Mouse (Mus musculus) induced T-regulatory cell, adult 2 months (primary cell): ENCODE measurements around the gene Jmjd6.
"Not testable (repeated sequence)": the region's sequence is repeated elsewhere in the genome, so short reads cannot be mapped to it uniquely, and the experiment has no call there.

Experiments
- DNase-seq: peaks from one replicate; pipeline ENCODE4 v3.0.0-alpha.2; 2012; ENCODE audit warnings: low read depth

The Jmjd6 gene

DNA sequence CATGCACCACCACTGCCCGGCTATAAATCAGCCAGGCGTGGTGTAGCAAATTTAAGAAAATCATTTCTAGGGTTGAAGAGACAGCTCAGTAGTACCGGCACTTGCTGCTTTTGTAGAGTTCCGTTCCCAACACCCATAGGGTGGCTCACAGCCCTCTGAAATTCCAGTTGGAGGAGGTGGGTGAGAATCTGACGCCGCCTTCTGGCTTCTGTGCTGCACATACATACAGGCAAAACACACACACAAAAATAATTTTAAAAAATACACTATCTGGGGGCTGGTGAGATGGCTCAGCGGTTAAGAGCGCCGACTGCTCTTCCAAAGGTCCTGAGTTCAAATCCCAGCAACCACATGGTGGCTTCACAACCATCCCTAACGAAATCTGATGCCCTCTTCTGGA, 19.4 kb downstream of the Jmjd6 start:
- DNase-seq = not testable (repeated sequence)

DNA sequence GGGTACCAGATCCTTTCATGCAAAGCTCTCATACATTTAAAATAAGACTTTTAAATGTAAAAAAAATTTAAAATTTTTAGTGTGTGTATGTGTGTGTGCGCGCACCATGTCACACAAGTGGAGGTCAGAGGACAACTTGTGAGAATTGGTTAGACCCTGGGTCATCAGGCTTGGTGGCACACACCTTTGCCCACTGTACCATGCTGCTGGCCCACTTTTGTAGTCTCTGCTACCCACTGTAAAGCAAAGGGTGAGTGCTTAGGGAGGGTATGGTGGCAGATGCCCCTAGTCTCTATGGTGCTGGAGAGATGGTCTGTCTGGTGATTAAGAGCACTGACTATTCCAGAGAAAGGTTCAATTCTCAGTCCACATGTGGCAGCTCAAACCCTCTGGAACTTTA, 20.0 kb downstream of the Jmjd6 start:
- no peak for DNase-seq

DNA sequence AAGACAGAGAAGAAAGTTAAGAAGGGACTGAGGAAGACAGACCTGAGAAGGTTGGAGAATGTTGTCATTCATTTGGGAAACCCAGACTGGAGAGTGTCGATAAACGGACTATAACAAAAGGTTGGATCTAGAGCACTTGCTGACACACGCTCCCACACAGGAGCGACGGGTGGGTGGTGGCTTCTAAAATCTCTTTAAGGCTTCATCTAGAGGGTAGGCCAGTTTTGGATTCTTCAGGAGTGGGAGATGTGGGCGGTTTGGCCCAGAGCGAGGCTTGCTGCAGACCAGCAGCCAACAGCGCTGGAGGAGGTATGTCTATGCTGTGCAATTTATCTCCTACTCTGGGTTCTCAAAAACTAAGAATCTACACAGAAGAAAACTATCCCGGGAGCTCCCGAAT, 20.6 kb downstream of the Jmjd6 start:
- DNase-seq = no peak

- DNase-seq = no peak
Observed at GRCm38 (mm10) chr11:116822215-116822614, 21.0 kb downstream of the Jmjd6 start.

DNA sequence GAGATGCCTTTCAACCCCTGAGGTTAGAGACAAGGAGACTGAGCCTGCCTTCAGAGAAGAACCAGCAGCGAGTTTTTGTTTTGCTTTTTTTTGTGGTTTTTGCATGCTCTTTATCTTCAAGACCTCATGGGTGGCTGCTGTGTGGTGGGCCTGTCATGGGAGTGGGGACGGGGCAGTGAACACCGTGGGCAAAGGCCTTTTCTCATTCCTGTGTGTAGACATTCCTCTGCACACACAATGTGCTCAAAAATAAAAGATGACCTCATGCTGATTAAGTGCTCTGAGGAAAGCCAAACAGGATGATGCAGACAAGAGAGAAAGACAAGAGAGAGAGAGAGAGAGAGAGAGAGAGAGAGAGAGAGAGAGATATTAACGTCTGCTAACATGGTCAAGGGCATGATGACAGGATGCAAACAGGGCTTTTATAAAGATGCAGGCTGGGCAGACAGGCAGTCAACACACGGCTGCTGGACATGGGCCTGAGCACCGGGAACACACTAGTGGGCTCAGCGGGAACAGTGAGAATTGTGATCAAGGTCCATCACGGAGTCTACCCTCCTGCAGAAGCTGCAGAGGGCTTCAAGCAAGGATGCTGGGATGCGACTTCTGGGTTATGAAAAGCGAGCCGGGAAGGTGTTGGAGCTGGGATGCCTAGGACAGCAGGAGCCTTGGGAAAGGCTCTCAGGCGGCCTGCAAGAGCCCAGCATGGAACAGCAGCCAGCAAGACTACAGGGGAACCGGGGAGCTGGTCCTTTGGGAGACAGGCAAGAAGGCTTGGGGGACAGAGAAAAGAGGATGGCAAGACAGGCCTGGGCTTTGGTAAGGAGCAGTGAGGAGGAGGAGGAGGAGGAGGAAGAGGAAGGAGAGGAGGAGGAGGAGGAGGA, 21.9 kb downstream of the Jmjd6 start:
- DNase-seq = no peak

- no peak for DNase-seq
Observed at GRCm38 (mm10) chr11:116819932-116820593, 23.2 kb downstream of the Jmjd6 start.

DNA sequence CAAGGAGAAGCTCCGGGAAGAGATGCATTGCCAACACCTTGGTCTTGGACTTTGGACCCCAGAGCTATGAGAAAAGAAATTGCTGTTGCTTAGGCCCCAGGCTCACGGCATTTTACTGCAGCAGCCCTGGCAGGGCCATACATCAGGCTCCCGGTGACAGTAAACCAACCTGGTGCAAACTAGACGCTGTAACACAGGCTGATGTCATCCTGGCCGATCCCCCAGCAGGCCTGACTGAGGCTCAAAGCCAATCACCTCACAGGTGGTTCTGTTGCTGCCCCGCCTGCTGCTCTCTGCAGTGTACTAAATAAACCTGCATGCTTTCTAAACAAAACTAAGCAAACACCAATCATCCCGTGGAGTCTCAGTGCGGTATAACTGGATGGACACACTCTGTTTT, 24.5 kb downstream of the Jmjd6 start:
- no peak for DNase-seq

DNA sequence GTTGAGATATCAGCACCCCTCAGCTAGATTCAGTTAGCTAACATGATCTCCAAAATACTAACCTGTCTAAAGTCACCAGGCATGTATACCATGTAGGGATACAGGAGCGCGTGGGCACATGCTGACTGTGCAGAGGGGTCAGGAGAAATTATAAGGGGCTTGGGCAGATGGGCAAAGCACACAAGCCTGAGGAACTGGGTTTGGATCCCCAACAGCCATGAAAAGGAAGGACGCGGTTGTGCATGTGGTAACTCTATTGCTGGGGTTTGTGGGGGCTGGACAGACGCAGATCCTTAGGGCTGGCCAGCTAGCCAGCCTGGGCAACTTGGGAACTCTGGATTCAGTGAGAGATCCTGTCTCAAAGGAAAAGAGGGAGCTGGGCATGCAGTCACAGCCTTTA, 25.7 kb downstream of the Jmjd6 start:
- no peak for DNase-seq

DNA sequence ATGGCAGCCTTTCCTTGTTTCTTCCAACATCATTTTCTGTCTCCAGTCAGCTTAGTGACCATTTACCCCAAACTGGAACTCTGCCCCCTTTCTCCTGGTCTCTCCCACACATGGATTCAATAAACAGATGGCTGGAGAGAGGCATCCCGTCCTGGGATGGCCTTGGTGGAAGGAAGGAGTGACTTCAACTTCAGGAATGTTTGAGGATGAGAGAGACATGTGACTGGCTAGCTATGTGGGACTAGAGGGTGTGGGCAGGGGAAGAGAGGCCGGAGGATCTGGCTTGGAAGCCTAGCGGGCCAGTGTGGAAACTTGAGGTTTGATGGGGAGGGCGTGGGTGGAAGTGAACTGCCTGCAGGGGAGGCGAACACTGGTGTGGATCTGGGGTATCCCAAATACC, 26.5 kb downstream of the Jmjd6 start:
- DNase-seq = no peak

GRCm38 (mm10) chr11:116814884-116815415, 28.3 kb downstream of the Jmjd6 start:
- no peak for DNase-seq

DNA sequence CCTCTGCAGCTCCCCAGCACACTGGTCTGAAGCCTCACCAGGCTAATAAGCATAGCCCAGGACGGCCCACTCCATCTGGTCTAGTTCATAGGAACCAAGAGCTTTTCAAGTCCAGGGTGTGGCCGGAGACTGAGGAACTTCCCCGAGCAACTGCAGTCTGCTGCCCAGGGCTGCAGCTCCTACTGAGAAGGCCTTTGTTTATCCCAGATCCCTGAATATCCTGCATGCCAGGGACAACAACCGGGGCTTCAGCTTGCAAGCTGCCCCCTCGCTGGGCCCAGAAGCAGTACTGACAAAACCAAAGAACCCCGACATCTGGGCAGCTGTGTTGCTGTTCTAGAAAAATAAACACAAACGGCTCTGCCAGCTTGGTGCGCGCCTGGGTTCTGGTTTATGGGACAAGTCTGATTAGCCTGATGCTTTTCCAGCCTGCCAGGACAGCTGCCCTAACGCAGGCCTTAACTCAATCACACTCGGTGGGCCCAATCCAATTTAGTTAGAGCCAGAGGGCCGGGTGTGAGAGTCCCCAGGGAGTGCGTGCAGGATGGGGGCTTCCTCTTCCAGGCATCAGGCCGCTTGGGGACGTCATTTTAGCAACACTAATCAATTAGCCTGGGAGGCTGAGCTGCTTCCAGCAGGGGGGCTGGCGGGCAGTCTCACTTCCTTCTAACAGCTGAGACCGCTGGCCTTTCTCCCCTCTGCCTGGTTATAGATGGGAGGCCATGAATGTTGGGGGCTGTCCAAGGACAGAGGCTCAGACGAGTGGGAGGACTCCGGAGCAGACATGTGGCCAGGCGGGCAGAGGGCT, 29.0 kb downstream of the Jmjd6 start:
- no peak for DNase-seq

DNA sequence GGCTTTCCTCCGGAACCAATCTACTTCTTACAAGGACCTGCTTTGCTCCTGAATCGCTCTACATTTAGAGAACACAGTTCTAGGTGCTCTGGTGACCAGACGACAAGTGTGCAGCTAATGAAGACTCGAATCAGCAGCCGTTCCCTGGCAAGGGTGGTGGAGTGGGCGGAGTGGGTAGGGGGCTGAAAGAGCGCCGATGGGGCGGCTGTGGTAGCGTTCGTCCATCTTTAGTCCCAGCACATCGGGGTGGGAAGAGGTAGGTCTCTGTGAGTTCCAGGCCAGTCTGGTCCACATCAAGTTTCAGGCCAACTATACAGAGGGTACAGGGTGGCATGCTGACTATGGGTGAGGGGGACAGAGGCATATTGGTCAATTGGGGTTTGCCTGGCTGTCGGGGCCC, 29.6 kb downstream of the Jmjd6 start:
- no peak for DNase-seq

DNA sequence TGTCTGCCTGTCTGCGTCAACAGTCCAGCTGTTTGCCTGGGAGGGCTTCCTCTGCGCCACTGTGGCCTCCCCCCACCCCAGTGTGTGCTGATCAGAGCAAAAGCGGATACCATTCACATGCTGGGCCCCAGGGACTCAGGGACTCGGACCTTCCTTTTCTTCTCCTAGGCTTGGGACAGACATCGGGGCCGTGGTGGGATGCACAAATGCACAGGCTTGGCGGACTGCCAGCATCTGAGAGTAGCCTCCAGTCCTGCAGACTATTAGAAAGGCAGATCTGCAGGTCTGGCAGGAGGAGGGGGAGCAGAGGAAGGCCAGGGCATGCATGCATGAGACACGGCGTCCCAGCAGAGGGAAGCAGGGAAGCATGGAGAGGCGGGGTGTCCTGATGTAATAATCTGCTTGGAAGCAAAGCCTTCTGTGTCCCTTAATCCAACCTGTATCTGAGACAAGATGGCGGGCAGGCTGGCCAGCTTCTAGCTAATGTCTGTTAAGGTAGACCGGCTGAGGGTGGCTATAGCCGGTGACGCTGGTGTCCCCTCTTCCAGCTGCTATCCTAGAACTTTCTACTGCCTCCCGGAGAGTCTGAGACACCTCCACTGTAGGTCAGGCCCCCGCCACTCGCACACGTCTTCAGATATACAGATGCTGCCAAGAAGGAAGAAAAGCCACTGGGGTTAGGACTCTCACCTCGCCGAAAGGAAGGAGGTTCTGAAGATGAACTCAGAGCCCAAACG, 30.3 kb downstream of the Jmjd6 start:
- no peak for DNase-seq

- DNase-seq = peak; percentile 57
Observed at GRCm38 (mm10) chr11:116810983-116811901, 32.0 kb downstream of the Jmjd6 start.

GRCm38 (mm10) chr11:116810528-116810927, 32.7 kb downstream of the Jmjd6 start:
- DNase-seq = no peak

- DNase-seq = peak; percentile 33
Observed at GRCm38 (mm10) chr11:116809520-116809919, 33.7 kb downstream of the Jmjd6 start.

DNA sequence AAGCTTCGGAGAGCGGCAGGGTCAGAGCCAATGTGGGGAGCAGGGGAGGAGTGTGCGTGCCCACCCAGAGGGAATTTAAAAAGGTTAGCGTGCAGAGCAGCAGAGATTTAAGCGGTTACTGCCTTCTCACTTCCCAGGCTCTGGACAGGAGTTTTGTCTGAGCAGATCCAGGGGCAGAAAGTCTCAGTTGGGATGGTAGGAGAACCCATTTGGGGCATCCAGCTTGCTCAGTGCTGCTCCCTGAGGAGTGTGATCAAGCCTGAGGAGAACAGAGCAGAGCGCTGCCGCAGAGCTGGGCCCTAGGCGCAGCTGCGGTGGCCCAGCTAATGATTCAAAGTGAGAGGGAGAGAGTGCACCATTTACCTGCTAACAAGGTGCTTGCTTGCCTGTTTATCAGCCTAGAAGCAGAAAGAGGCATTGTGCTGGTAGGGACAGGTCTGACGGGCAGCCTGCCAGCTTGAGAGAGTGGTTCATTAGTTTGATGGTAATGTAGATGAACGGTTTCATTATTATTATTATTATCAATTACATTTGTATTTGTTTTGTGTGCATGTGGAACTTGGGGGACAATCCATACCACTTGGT, 34.3 kb downstream of the Jmjd6 start:
- no peak for DNase-seq

GRCm38 (mm10) chr11:116807938-116808606, 35.2 kb downstream of the Jmjd6 start:
- peak; percentile 85 for DNase-seq

DNA sequence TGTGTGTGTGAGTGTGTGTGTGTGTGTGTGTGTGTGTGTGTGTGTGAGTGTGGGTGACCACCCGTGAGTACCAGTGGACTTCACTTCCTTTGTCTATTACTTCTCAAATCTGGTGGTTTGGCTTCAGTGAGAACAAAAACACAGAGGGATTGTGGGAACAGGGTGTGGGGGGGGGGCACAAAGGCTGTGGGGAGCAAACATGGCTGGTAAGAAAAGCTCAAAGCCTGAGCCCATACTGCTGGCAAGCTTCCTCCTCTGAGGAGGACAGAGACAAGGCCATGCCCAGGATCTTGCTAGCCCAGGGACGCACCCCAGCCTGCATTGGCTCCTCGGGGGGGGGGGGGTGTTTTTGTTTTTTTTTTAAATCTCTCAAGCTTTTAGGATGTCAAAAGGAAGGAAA, 35.7 kb downstream of the Jmjd6 start:
- DNase-seq = no peak

GRCm38 (mm10) chr11:116807116-116807515, 36.1 kb downstream of the Jmjd6 start:
- DNase-seq = no peak
